Mouse (Mus musculus): ENCODE results near the gene Matn4.
"Not testable (repeated sequence)": the region's sequence is repeated elsewhere in the genome, so short reads cannot be mapped to it uniquely, and the experiment has no call there.

GRCm38 (mm10) chr2:164347697-164348096 is 57.3 kb downstream of the Matn4 start:
- not testable (repeated sequence) for TF ChIP-seq CTCF (IDR thresholded peaks at IDR 0.05; ENCODE audit: borderline replicate concordance, control insufficient read depth, extremely low read depth, insufficient read depth, low read length, poor library complexity); POLR2A (IDR thresholded peaks at IDR 0.05; ENCODE audit: control insufficient read depth, extremely low read depth, insufficient read depth, low read length, poor library complexity)
